Mouse (Mus musculus) kidney, embryonic 16.5 days (tissue): ENCODE results near the gene Vrtn. TPM values are rescaled to one million over a fixed set of nuclear protein-coding genes. Genes with fewer than 3 reads are reported as not detected.

ENCODE experiments used
- ATAC-seq: fragments of 200-750 bp; cut with Nextera tagmentation; 2 replicates; pipeline ENCODE4 v1.8.0; 2017; ENCODE audit warnings: moderate TSS enrichment; ENCODE audit not compliant: low FRiP score, low TSS enrichment
- H3K27ac ChIP-seq: fragments of 300-500 bp; sonication (generic); 2 replicates; pipeline ENCODE4 v1.5.1; 2014; ENCODE audit warnings: low read length
- H3K27me3 ChIP-seq: fragments of 300-500 bp; sonication (generic); 2 replicates; pipeline ENCODE4 v1.6.1; 2014; ENCODE audit warnings: low read length, control low read depth, mixed read lengths; ENCODE audit not compliant: insufficient read depth
- H3K36me3 ChIP-seq: fragments of 300-500 bp; sonication (generic); 2 replicates; pipeline ENCODE4 v1.6.1; 2014; ENCODE audit warnings: low read length, control low read depth, mixed read lengths; ENCODE audit not compliant: insufficient read depth
- H3K4me1 ChIP-seq: fragments of 300-500 bp; sonication (generic); 2 replicates; pipeline ENCODE4 v1.6.1; 2014; ENCODE audit warnings: low read length, control low read depth, mixed read lengths; ENCODE audit not compliant: insufficient read depth
- H3K4me2 ChIP-seq: fragments of 300-500 bp; sonication (generic); replicated peaks from 2 replicates; pipeline ENCODE4 v1.6.1; 2014; ENCODE audit warnings: low read depth, low read length
- H3K4me3 ChIP-seq: fragments of 300-500 bp; sonication (generic); 2 replicates; pipeline ENCODE4 v1.5.1; 2014; ENCODE audit warnings: mild to moderate bottlenecking, low read length
- H3K9ac ChIP-seq: fragments of 300-500 bp; sonication (generic); replicated peaks from 2 replicates; pipeline ENCODE4 v1.6.1; 2014; ENCODE audit warnings: low read length
- H3K9me3 ChIP-seq: fragments of 300-500 bp; sonication (generic); 2 replicates; pipeline ENCODE4 v1.6.1; 2016; ENCODE audit warnings: low read length, control low read depth
- WGBS: fragments of 180-500 bp; shearing (Covaris S2); extraction: QIAGEN DNeasy Blood & Tissue Kit; methylation state at CpG from one replicate; pipeline ENCODE4 v1.1.7; 2014; 5-methylcytosine and 5-hydroxymethylcytosine counted together
- polyA plus RNA-seq: library from polyadenylated mRNA; unstranded; fragments of >200 nt; fragmentation: Nextera tagmentation; extraction: Ambion mirVana; gene quantifications from 2 replicates; pipeline ENCODE4 v1.2.1, GENCODE M21; 2015

Gene Vrtn
- polyA plus RNA-seq, 1 experiment from 2014 or later: not detected

GRCm38 (mm10) chr12:84620975-84621374, 19.8 kb upstream of the Vrtn start:
- H3K27me3 ChIP-seq: peaks cover 30% of the 10 kb centered on the region
- no peak for ATAC-seq
- 0 out of 2 replicates have a peak, but pooled peaks cover 8% of the 10 kb centered on the region for H3K4me1 ChIP-seq
- no peaks in the 10 kb centered on the region for H3K9me3 ChIP-seq
- no peak overlapping the region for H3K9ac ChIP-seq
- no peak overlapping the region for H3K27ac ChIP-seq
- no peaks in the 10 kb centered on the region for H3K36me3 ChIP-seq
- no peak overlapping the region for H3K4me2 ChIP-seq
- no peak overlapping the region for H3K4me3 ChIP-seq

GRCm38 (mm10) chr12:84624601-84625000, 16.2 kb upstream of the Vrtn start:
- Histone ChIP-seq H3K9me3 (no peaks in the 10 kb centered on the region), H3K4me1 (0 out of 2 replicates have a peak, but pooled peaks cover 5% of the 10 kb centered on the region), H3K36me3 (no peaks in the 10 kb centered on the region), H3K27me3 (peaks cover 41% of the 10 kb centered on the region), H3K27ac (no peak overlapping the region), H3K4me3 (no peak overlapping the region), H3K4me2 (no peak overlapping the region), H3K9ac (no peak overlapping the region)
- WGBS: 34% methylated on average over 8 of the region's 8 CpGs
- no peak for ATAC-seq

DNA sequence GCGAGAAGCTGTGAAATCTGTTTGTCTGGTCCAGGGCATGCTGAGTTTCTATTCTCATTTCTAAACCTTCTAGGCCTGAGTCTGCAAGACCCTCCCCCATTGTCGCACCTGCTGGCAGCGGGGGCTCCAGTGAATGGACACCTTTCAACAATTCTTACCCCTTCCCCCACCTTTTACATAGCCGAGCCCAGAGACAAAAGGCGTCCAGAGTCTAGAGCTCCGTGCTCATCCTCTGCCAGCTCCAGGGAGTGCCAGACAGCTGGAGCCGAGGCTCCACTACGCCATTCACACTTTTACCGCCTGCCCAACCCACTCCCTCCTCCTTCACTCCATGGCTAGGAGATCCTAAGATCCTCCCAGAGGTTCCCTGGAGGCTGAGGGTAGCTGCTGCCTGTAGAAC, 15.7 kb upstream of the Vrtn start:
- Histone ChIP-seq H3K4me3 (no peak overlapping the region), H3K27me3 (peaks cover 41% of the 10 kb centered on the region), H3K4me2 (no peak overlapping the region), H3K9me3 (no peaks in the 10 kb centered on the region), H3K9ac (no peak overlapping the region), H3K36me3 (no peaks in the 10 kb centered on the region), H3K4me1 (0 out of 2 replicates have a peak, but pooled peaks cover 2% of the 10 kb centered on the region), H3K27ac (no peak overlapping the region)
- no peak for ATAC-seq
- WGBS: 5% methylated on average over 9 of the region's 9 CpGs

GRCm38 (mm10) chr12:84631867-84632266, 9.0 kb upstream of the Vrtn start:
- H3K4me1 ChIP-seq: no peaks in the 10 kb centered on the region
- 74% methylated on average over 3 of the region's 3 CpGs for WGBS
- ATAC-seq: no peak
- no peaks in the 10 kb centered on the region for H3K9me3 ChIP-seq
- no peak overlapping the region for H3K9ac ChIP-seq
- H3K27ac ChIP-seq: no peak overlapping the region
- peaks cover 2% of the 10 kb centered on the region for H3K27me3 ChIP-seq
- no peaks in the 10 kb centered on the region for H3K36me3 ChIP-seq
- H3K4me2 ChIP-seq: no peak overlapping the region
- no peak overlapping the region for H3K4me3 ChIP-seq

DNA sequence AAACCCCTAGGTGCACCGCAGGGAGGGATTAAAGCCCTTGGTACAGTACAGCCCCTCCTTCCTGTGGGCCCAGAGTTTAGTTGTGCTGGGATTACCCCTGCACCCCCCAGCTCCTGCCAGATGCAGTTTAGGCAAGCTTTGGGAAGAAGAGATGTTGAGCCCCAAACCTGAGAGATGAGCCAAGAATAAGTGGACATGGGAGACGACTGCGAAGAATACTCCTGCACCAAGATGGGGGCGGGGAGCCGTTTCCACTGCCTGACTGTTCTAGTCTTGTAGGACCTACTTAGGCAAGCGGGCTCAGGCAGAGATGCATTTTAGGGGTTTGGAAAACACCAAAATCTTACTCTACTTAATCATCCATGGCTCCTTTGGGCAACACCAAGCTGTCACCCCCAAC, 566 bp upstream of the Vrtn start:
- no peak for ATAC-seq
- Histone ChIP-seq H3K27ac (no peak overlapping the region), H3K4me2 (no peak overlapping the region), H3K9ac (no peak overlapping the region), H3K4me1 (no peaks in the 10 kb centered on the region), H3K36me3 (no peaks in the 10 kb centered on the region), H3K27me3 (peaks cover 51% of the 10 kb centered on the region), H3K4me3 (no peak overlapping the region), H3K9me3 (no peaks in the 10 kb centered on the region)
- 14% methylated on average over 6 of the region's 6 CpGs for WGBS

DNA sequence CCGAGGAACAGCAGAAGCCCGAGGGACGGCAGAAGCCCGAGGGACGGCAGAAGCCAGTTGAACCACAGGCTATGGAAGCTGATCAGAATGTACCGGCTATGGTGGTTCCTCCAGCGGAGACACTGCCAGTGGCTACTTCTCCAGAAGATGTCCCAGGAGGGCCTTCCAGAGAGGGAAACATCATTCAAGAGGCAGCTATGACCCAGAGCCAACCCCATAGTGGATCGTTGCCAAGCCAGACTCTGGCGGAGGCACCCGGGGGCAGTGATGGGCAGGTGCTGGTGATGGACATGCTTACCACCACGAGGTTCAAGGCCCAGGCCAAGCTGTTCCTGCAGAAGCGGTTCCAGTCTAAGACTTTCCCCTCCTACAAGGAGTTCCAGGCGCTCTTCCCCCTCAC, 9.4 kb downstream of the Vrtn start:
- WGBS: 85% methylated on average over 13 of the region's 13 CpGs
- peaks cover 4% of the 10 kb centered on the region; the same call in 1 of the 2 replicates for H3K27me3 ChIP-seq
- no peak overlapping the region for H3K4me2 ChIP-seq
- H3K4me1 ChIP-seq: no peaks in the 10 kb centered on the region
- H3K4me3 ChIP-seq: no peak overlapping the region
- no peaks in the 10 kb centered on the region for H3K36me3 ChIP-seq
- H3K9ac ChIP-seq: no peak overlapping the region
- ATAC-seq: no peak
- no peak overlapping the region for H3K27ac ChIP-seq
- H3K9me3 ChIP-seq: no peaks in the 10 kb centered on the region

DNA sequence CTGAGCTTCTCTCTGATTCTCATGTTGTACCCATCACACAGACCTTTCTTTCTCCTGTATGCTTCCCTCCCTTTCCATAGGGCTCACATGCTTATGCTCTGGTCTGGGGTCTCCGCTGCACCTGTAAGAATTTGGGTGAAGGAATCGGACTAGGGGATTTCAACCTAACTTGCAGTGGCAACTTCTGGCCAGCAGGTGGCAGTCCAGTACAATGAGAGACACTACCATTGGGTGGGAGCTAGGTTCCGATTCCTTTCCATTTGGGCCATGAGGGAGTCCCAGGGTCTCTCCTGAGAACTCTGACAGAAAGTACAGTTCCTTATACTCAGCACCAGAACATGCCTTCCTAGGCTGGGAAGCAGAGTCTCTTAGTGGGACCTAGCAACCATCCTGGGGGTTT, 13.1 kb downstream of the Vrtn start:
- Histone ChIP-seq H3K27ac (no peak overlapping the region), H3K36me3 (no peaks in the 10 kb centered on the region), H3K27me3 (peaks cover 4% of the 10 kb centered on the region; the same call in 1 of the 2 replicates), H3K4me1 (no peaks in the 10 kb centered on the region), H3K4me2 (no peak overlapping the region), H3K9me3 (no peaks in the 10 kb centered on the region), H3K9ac (no peak overlapping the region), H3K4me3 (no peak overlapping the region)
- ATAC-seq: no peak
- 19% methylated on average over 3 of the region's 3 CpGs for WGBS

DNA sequence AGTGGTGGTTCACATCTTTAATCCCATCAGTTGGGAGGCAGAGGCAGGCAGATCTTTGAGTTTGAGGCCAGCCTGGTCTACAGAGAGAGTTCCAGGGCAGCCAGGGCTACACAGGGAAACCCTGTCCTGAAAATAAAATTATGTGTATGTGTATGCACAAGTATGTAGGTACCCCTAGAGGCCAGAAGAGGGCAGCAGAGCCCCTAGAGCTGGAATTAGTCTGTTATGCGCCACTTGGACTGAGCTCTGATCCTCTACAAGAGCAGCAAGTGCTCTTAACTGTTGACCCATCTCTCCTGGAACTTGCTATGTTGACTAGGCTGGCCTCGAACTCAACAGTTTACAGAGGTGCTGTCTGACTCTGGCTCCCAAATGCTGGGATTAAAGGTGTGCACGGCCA, 29.7 kb downstream of the Vrtn start:
- Histone ChIP-seq H3K9ac (no peak overlapping the region), H3K4me1 (no peaks in the 10 kb centered on the region), H3K27me3 (0 out of 2 replicates have a peak, but pooled peaks cover 9% of the 10 kb centered on the region), H3K4me2 (no peak overlapping the region), H3K36me3 (no peaks in the 10 kb centered on the region), H3K4me3 (no peak overlapping the region), H3K27ac (no peak overlapping the region), H3K9me3 (peaks cover 4% of the 10 kb centered on the region; the same call in 1 of the 2 replicates)
- 93% methylated on average over 3 of the region's 3 CpGs for WGBS
- no peak for ATAC-seq

GRCm38 (mm10) chr12:84671646-84672045, 30.8 kb downstream of the Vrtn start:
- Histone ChIP-seq H3K36me3 (no peaks in the 10 kb centered on the region), H3K9ac (no peak overlapping the region), H3K4me2 (no peak overlapping the region), H3K4me3 (no peak overlapping the region), H3K27me3 (0 out of 2 replicates have a peak, but pooled peaks cover 9% of the 10 kb centered on the region), H3K9me3 (peaks cover 4% of the 10 kb centered on the region; the same call in 1 of the 2 replicates), H3K4me1 (no peaks in the 10 kb centered on the region), H3K27ac (no peak overlapping the region)
- WGBS: 28% methylated on average over 10 of the region's 10 CpGs
- no peak for ATAC-seq

GRCm38 (mm10) chr12:84674666-84675526, 34.1 kb downstream of the Vrtn start:
- no peaks in the 10 kb centered on the region for H3K4me1 ChIP-seq
- no peaks in the 10 kb centered on the region for H3K36me3 ChIP-seq
- ATAC-seq: no peak
- H3K27ac ChIP-seq: no peak overlapping the region
- H3K9me3 ChIP-seq: peaks cover 4% of the 10 kb centered on the region; the same call in 1 of the 2 replicates
- H3K4me2 ChIP-seq: no peak overlapping the region
- 0 out of 2 replicates have a peak, but pooled peaks cover 9% of the 10 kb centered on the region for H3K27me3 ChIP-seq
- 46% methylated on average over 14 of the region's 14 CpGs for WGBS
- H3K4me3 ChIP-seq: no peak overlapping the region
- no peak overlapping the region for H3K9ac ChIP-seq
